Mouse (Mus musculus): ENCODE measurements around the gene Clpx. TPM values are rescaled to one million over a fixed set of nuclear protein-coding genes. Genes with fewer than 3 reads are reported as not detected.

Clpx gene
- total and polyA plus RNA-seq, 3 experiments: 31.1 to 45.6 (median 34.5) TPM

- H3K36me3 ChIP-seq (replicated peaks in 1 of 2; ENCODE audit: control insufficient read depth in 1 of 2, insufficient read depth in 1 of 2, low read length in 1 of 2): peaks cover 0 to 22% of the 10 kb centered on the region in 2 experiments
- dilution Hi-C loops (cut with MboI; ENCODE audit: extremely low pct_ligation_motif_present, extremely low pct_unique_long_range_greater_than_20kb, low sequenced_read_pairs) (no loop called here), in situ Hi-C loops (cut with MboI; ENCODE audit: low pct_ligation_motif_present, low pct_unique_long_range_greater_than_20kb, low sequenced_read_pairs) (no loop called here)
- no peak overlapping the region for H3K9ac ChIP-seq (ENCODE audit: insufficient read depth, low read depth)
- DNase-seq (ENCODE audit: extremely low read depth): no peak
- H3K79me2 ChIP-seq (replicated peaks; ENCODE audit: control insufficient read depth, extremely low read depth, insufficient read depth, poor library complexity, severe bottlenecking): no peaks in the 10 kb centered on the region
- no peak overlapping the region for H3K4me2 ChIP-seq (ENCODE audit: insufficient read depth, low read depth, poor library complexity, severe bottlenecking)
- no peaks in the 10 kb centered on the region for H3K9me3 ChIP-seq (replicated peaks; ENCODE audit: low read length)
- no peak overlapping the region for H3K4me3 ChIP-seq (replicated peaks in 1 of 3; ENCODE audit: low read depth in 2 of 3, low read length in 2 of 3, poor library complexity in 1 of 3)
- peaks cover 0 to 4% of the 10 kb centered on the region in 2 experiments; a peak in 1 of 4 replicates for H3K4me1 ChIP-seq (ENCODE audit: control insufficient read depth in 1 of 2, insufficient read depth in 2 of 2)
- no peak overlapping the region for H3K27ac ChIP-seq (ENCODE audit: insufficient read depth, low read depth)
- H3K27me3 ChIP-seq (replicated peaks): no peaks in the 10 kb centered on the region
- TF ChIP-seq ZMIZ1 (IDR thresholded peaks at IDR 0.05; ENCODE audit: low read depth, low read length): no peak
- TF ChIP-seq TBP (conservative IDR thresholded peaks at IDR 0.05; ENCODE audit: low read depth, low read length): no peak
- no peak for TF ChIP-seq SMC3 (IDR thresholded peaks at IDR 0.05; ENCODE audit: low read depth, low read length)
- no peak for TF ChIP-seq HCFC1 (IDR thresholded peaks at IDR 0.05; ENCODE audit: low read depth, low read length)
- no peak for TF ChIP-seq NELFE (IDR thresholded peaks at IDR 0.05; ENCODE audit: low read depth, low read length)
- no peak for TF ChIP-seq E2F4 (IDR thresholded peaks at IDR 0.05; ENCODE audit: insufficient replicate concordance, low read depth, low read length)
- no peak for TF ChIP-seq UBTF (IDR thresholded peaks at IDR 0.05; ENCODE audit: low read depth, low read length)
- TF ChIP-seq POLR2A (IDR thresholded peaks at IDR 0.05; ENCODE audit: low read depth, low read length): no peak
- TF ChIP-seq GABPA (IDR thresholded peaks at IDR 0.05; ENCODE audit: insufficient replicate concordance, low read depth, low read length): no peak
Observed at GRCm38 (mm10) chr9:65375163-65375934, 81.3 kb downstream of the Clpx start.

Other genes with a start within 250 kb of the Clpx start
- gene Igdcc4, start 192.8 kb upstream of the Clpx start, total RNA-seq (2012; rRNA removed): 0.04 and 0.13 TPM in 2 replicates
- gene Igdcc4, start 192.8 kb upstream of the Clpx start, total RNA-seq (2014; rRNA removed): not detected in 2 replicates
- 0.11 and 0.23 TPM in 2 replicates for gene Igdcc4, start 192.8 kb upstream of the Clpx start, polyA plus RNA-seq (2012; ENCODE audit: insufficient read length, low read depth)
- 0.21 TPM in 1 of 2 replicates, not detected in the other for gene Igdcc3, start 153.1 kb upstream of the Clpx start, total RNA-seq (2012; rRNA removed)
- not detected in 2 replicates for gene Igdcc3, start 153.1 kb upstream of the Clpx start, total RNA-seq (2014; rRNA removed)
- 0.20 and 0.26 TPM in 2 replicates for gene Igdcc3, start 153.1 kb upstream of the Clpx start, polyA plus RNA-seq (2012; ENCODE audit: insufficient read length, low read depth)
- 1.3 and 1.7 TPM in 2 replicates for gene Parp16, start 98.9 kb upstream of the Clpx start, total RNA-seq (2012; rRNA removed)
- gene Parp16, start 98.9 kb upstream of the Clpx start, total RNA-seq (2014; rRNA removed): 0.44 and 0.46 TPM in 2 replicates
- 0.81 and 0.94 TPM in 2 replicates for gene Parp16, start 98.9 kb upstream of the Clpx start, polyA plus RNA-seq (2012; ENCODE audit: insufficient read length, low read depth)
- not detected in 2 replicates for gene Cilp, start 29.1 kb upstream of the Clpx start, total RNA-seq (2012; rRNA removed)
- gene Cilp, start 29.1 kb upstream of the Clpx start, total RNA-seq (2014; rRNA removed): not detected in 2 replicates
- not detected in 2 replicates for gene Cilp, start 29.1 kb upstream of the Clpx start, polyA plus RNA-seq (2012; ENCODE audit: insufficient read length, low read depth)
- 14.5 and 16.3 TPM in 2 replicates for gene Pdcd7, start 51.8 kb downstream of the Clpx start, total RNA-seq (2012; rRNA removed)
- gene Pdcd7, start 51.8 kb downstream of the Clpx start, total RNA-seq (2014; rRNA removed): 12.8 and 13.1 TPM in 2 replicates
- gene Pdcd7, start 51.8 kb downstream of the Clpx start, polyA plus RNA-seq (2012; ENCODE audit: insufficient read length, low read depth): 20.6 and 24.0 TPM in 2 replicates
- 0.13 TPM in 1 of 2 replicates, not detected in the other for gene Ubap1l, start 66.8 kb downstream of the Clpx start, total RNA-seq (2012; rRNA removed)
- gene Ubap1l, start 66.8 kb downstream of the Clpx start, total RNA-seq (2014; rRNA removed): not detected in 2 replicates
- gene Ubap1l, start 66.8 kb downstream of the Clpx start, polyA plus RNA-seq (2012; ENCODE audit: insufficient read length, low read depth): not detected in 2 replicates
- not detected in 2 replicates for gene Kbtbd13, start 97.4 kb downstream of the Clpx start, total RNA-seq (2012; rRNA removed)
- not detected in 2 replicates for gene Kbtbd13, start 97.4 kb downstream of the Clpx start, total RNA-seq (2014; rRNA removed)
- not detected in 2 replicates for gene Kbtbd13, start 97.4 kb downstream of the Clpx start, polyA plus RNA-seq (2012; ENCODE audit: insufficient read length, low read depth)
- 0.08 and 0.13 TPM in 2 replicates for gene Rasl12, start 104.2 kb downstream of the Clpx start, total RNA-seq (2012; rRNA removed)
- gene Rasl12, start 104.2 kb downstream of the Clpx start, total RNA-seq (2014; rRNA removed): 0.09 TPM in 1 of 2 replicates, not detected in the other
- gene Rasl12, start 104.2 kb downstream of the Clpx start, polyA plus RNA-seq (2012; ENCODE audit: insufficient read length, low read depth): not detected in 2 replicates
- gene Slc51b, start 128.7 kb downstream of the Clpx start, total RNA-seq (2012; rRNA removed): not detected in 2 replicates
- gene Slc51b, start 128.7 kb downstream of the Clpx start, total RNA-seq (2014; rRNA removed): not detected in 2 replicates
- not detected in 2 replicates for gene Slc51b, start 128.7 kb downstream of the Clpx start, polyA plus RNA-seq (2012; ENCODE audit: insufficient read length, low read depth)
- 18.1 and 21.3 TPM in 2 replicates for gene Mtfmt, start 141.5 kb downstream of the Clpx start, total RNA-seq (2012; rRNA removed)
- 23.9 and 26.3 TPM in 2 replicates for gene Mtfmt, start 141.5 kb downstream of the Clpx start, total RNA-seq (2014; rRNA removed)
- 26.2 and 26.3 TPM in 2 replicates for gene Mtfmt, start 141.5 kb downstream of the Clpx start, polyA plus RNA-seq (2012; ENCODE audit: insufficient read length, low read depth)
- gene Spg21, start 166.7 kb downstream of the Clpx start, total RNA-seq (2012; rRNA removed): 40.4 and 43.2 TPM in 2 replicates
- gene Spg21, start 166.7 kb downstream of the Clpx start, total RNA-seq (2014; rRNA removed): 131 and 136 TPM in 2 replicates
- gene Spg21, start 166.7 kb downstream of the Clpx start, polyA plus RNA-seq (2012; ENCODE audit: insufficient read length, low read depth): 43.4 and 48.9 TPM in 2 replicates
- not detected in 2 replicates for gene Ankdd1a, start 225.9 kb downstream of the Clpx start, total RNA-seq (2012; rRNA removed)
- not detected in 2 replicates for gene Ankdd1a, start 225.9 kb downstream of the Clpx start, total RNA-seq (2014; rRNA removed)
- gene Ankdd1a, start 225.9 kb downstream of the Clpx start, polyA plus RNA-seq (2012; ENCODE audit: insufficient read length, low read depth): not detected in 2 replicates

Data from CH12.LX (cell line).